Mouse (Mus musculus) stomach, embryonic 14.5 days (tissue): Measurements from ENCODE around the gene Gna12. TPM values are rescaled to one million over a fixed set of nuclear protein-coding genes. Genes with fewer than 3 reads are reported as not detected.
A peak's percentile ranks its signal among the peaks of the same experiment; 100 is the strongest.

ENCODE experiments used
- ATAC-seq: fragments of 200-750 bp; cut with Nextera tagmentation; 2 replicates; pipeline ENCODE4 v1.8.0; 2017; ENCODE audit warnings: low read depth, moderate TSS enrichment; ENCODE audit not compliant: insufficient number of reproducible peaks, insufficient read depth, low FRiP score
- H3K27ac ChIP-seq: fragments of 300-500 bp; sonication (generic); 2 replicates; pipeline ENCODE4 v1.5.1; 2014; ENCODE audit warnings: mild to moderate bottlenecking, low read length, moderate library complexity, mixed read lengths
- H3K27me3 ChIP-seq: fragments of 300-500 bp; sonication (generic); 2 replicates; pipeline ENCODE4 v1.6.1; 2014; ENCODE audit warnings: low read length, control low read depth, mixed read lengths; ENCODE audit not compliant: control insufficient read depth, insufficient read depth
- H3K36me3 ChIP-seq: fragments of 300-500 bp; sonication (generic); 2 replicates; pipeline ENCODE4 v1.6.1; 2014; ENCODE audit warnings: mild to moderate bottlenecking, control low read depth, low read length, moderate library complexity, mixed read lengths; ENCODE audit not compliant: control insufficient read depth, insufficient read depth
- H3K4me1 ChIP-seq: fragments of 300-500 bp; sonication (generic); 2 replicates; pipeline ENCODE4 v1.6.1; 2014; ENCODE audit warnings: low read length, control low read depth, mixed read lengths; ENCODE audit not compliant: control insufficient read depth, insufficient read depth
- H3K4me2 ChIP-seq: fragments of 300-500 bp; sonication (generic); replicated peaks from 2 replicates; pipeline ENCODE4 v1.6.1; 2014; ENCODE audit warnings: low read depth, low read length, control low read depth
- H3K4me3 ChIP-seq: fragments of 300-500 bp; sonication (generic); 2 replicates; pipeline ENCODE4 v1.5.1; 2014; ENCODE audit warnings: low read depth, low read length, control low read depth
- H3K9ac ChIP-seq: fragments of 300-500 bp; sonication (generic); replicated peaks from 2 replicates; pipeline ENCODE4 v1.6.1; 2014; ENCODE audit warnings: low read depth, mild to moderate bottlenecking, control low read depth, low read length, moderate library complexity, mixed read lengths
- H3K9me3 ChIP-seq: fragments of 300-500 bp; sonication (generic); 2 replicates; pipeline ENCODE4 v1.6.1; 2016; ENCODE audit warnings: low read depth, low read length, control low read depth; ENCODE audit not compliant: control insufficient read depth
- WGBS: fragments of 180-500 bp; shearing (Covaris S2); extraction: QIAGEN DNeasy Blood & Tissue Kit; methylation state at CpG from one replicate; pipeline ENCODE4 v1.1.7; 2014; 5-methylcytosine and 5-hydroxymethylcytosine counted together
- polyA plus RNA-seq: library from polyadenylated mRNA; unstranded; fragments of >200 nt; fragmentation: Nextera tagmentation; extraction: Ambion mirVana; gene quantifications from 2 replicates; pipeline ENCODE4 v1.2.1, GENCODE M21; 2014

The Gna12 gene
- polyA plus RNA-seq, 1 experiment from 2014 or later, result 17.2 TPM

GRCm38 (mm10) chr5:140831064-140831431, 817 bp upstream of the Gna12 start:
- ATAC-seq, result no peak
- H3K27ac ChIP-seq, result no peak overlapping the region

GRCm38 (mm10) chr5:140829911-140830294, 328 bp downstream of the Gna12 start:
- H3K27ac ChIP-seq, result peak overlapping the region; percentile 52; the same call in 1 of the 2 replicates
- H3K9me3 ChIP-seq, result no peaks in the 10 kb centered on the region
- H3K4me3 ChIP-seq, result peak overlapping the region; percentile 79
- WGBS, result under 1% methylated on average over 58 of the region's 58 CpGs
- ATAC-seq, result 0 out of 2 replicates have a peak, but pooled peaks have one; percentile 8
- peak overlapping the region; percentile 84 for H3K4me2 ChIP-seq
- H3K36me3 ChIP-seq, result no peaks in the 10 kb centered on the region
- H3K9ac ChIP-seq, result peak overlapping the region; percentile 82
- H3K4me1 ChIP-seq, result peaks cover 12% of the 10 kb centered on the region
- no peaks in the 10 kb centered on the region for H3K27me3 ChIP-seq

More at GRCm38 (mm10) chr5:140831064-140831431, 817 bp upstream of the Gna12 start:
- peak overlapping the region; percentile 38; the same call in 1 of the 2 replicates for H3K4me2 ChIP-seq
- no peak overlapping the region for H3K4me3 ChIP-seq
- H3K4me1 ChIP-seq, result peaks cover 12% of the 10 kb centered on the region
- H3K27me3 ChIP-seq, result no peaks in the 10 kb centered on the region
- no peak overlapping the region for H3K9ac ChIP-seq
- 81% methylated on average over 8 of the region's 8 CpGs for whole genome bisulfite sequencing
- H3K36me3 ChIP-seq, result no peaks in the 10 kb centered on the region
- H3K9me3 ChIP-seq, result no peaks in the 10 kb centered on the region

- H3K4me1 ChIP-seq, result peaks cover 12% of the 10 kb centered on the region
- no peak overlapping the region for H3K27ac ChIP-seq
- ATAC-seq, result no peak; the same call in 1 of the 2 replicates
These were observed 935 bp downstream of the Gna12 start for GRCm38 (mm10) chr5:140829081-140829910.

GRCm38 (mm10) chr5:140828363-140828762, 1.9 kb downstream of the Gna12 start:
- H3K27me3 ChIP-seq, result no peaks in the 10 kb centered on the region
- H3K36me3 ChIP-seq, result no peaks in the 10 kb centered on the region
- H3K4me1 ChIP-seq, result peaks cover 14% of the 10 kb centered on the region
- H3K9me3 ChIP-seq, result no peaks in the 10 kb centered on the region
- H3K27ac ChIP-seq, result peak overlapping the region; percentile 41; the same call in 1 of the 2 replicates
- H3K4me2 ChIP-seq, result peak overlapping the region; percentile 84
- H3K9ac ChIP-seq, result no peak overlapping the region
- 49% methylated on average over 2 of the region's 2 CpGs for WGBS
- ATAC-seq, result no peak
- peak overlapping the region; percentile 8 for H3K4me3 ChIP-seq

More at GRCm38 (mm10) chr5:140829081-140829910, 935 bp downstream of the Gna12 start:
- H3K9ac ChIP-seq, result peak overlapping the region; percentile 82
- no peaks in the 10 kb centered on the region for H3K9me3 ChIP-seq
- H3K36me3 ChIP-seq, result no peaks in the 10 kb centered on the region
- peak overlapping the region; percentile 84 for H3K4me2 ChIP-seq
- H3K27me3 ChIP-seq, result no peaks in the 10 kb centered on the region
- peak overlapping the region; percentile 79 for H3K4me3 ChIP-seq
- WGBS, result 34% methylated on average over 18 of the region's 18 CpGs

DNA sequence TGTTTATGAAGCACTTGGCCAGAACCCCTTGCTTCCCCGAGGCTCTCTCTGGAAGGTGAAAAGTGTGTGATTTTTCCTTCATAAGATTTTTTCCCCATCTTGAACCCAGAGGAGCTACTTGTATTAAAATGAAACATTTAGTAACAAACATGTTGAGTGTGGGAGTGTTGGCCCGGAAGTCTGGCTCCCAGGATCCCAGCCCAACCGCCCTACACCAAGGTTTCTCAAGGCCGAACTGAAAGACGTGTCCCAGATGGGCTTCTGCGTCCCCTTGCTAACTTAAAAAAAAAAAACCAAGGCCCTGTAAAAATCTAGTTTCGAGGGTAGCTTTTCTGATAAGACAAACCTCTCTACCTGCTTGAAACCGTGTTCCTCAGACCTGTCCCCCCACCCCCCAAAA, 2.3 kb downstream of the Gna12 start:
- H3K27ac ChIP-seq, result peak overlapping the region; percentile 41; the same call in 1 of the 2 replicates
- no peak overlapping the region for H3K9ac ChIP-seq
- no peaks in the 10 kb centered on the region for H3K27me3 ChIP-seq
- ATAC-seq, result no peak
- peaks cover 16% of the 10 kb centered on the region for H3K4me1 ChIP-seq
- no peaks in the 10 kb centered on the region for H3K9me3 ChIP-seq
- WGBS, result 33% methylated on average over 8 of the region's 8 CpGs
- peak overlapping the region; percentile 84 for H3K4me2 ChIP-seq
- H3K36me3 ChIP-seq, result no peaks in the 10 kb centered on the region
- peak overlapping the region; percentile 8; the same call in 1 of the 2 replicates for H3K4me3 ChIP-seq

DNA sequence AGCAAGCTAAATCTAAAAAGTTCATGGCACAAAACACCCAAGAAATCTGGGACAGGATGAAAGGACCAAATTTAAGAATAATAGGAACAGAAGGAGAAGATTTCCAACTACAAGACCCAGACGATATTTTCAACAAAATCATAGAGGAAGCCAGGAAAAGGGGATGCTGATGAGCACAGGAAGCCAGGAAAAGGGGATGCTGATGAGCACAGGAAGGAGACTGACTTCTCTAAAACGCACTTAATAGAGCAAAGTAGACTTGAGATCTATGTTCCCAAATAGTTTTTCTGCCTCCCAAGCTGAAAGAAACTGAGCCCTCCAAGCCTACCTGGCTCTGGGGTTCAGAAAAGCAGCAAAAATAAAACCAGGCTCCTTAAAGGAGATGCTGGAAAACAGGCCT, 2.8 kb downstream of the Gna12 start:
- Histone ChIP-seq H3K4me1 (peaks cover 16% of the 10 kb centered on the region), H3K27ac (0 out of 2 replicates have a peak overlapping the region, but pooled peaks have one; percentile 2), H3K4me2 (peak overlapping the region; percentile 84), H3K4me3 (no peak overlapping the region), H3K9ac (no peak overlapping the region), H3K27me3 (no peaks in the 10 kb centered on the region), H3K9me3 (no peaks in the 10 kb centered on the region), H3K36me3 (no peaks in the 10 kb centered on the region)
- 48% methylated on average over 2 of the region's 2 CpGs for WGBS
- no peak for ATAC-seq

GRCm38 (mm10) chr5:140826796-140827195, 3.4 kb downstream of the Gna12 start:
- WGBS, result 55% methylated on average over 1 of the region's 1 CpGs
- H3K27me3 ChIP-seq, result no peaks in the 10 kb centered on the region
- no peaks in the 10 kb centered on the region for H3K36me3 ChIP-seq
- H3K4me2 ChIP-seq, result no peak overlapping the region
- ATAC-seq, result no peak
- 0 out of 2 replicates have a peak overlapping the region, but pooled peaks have one; percentile 11 for H3K27ac ChIP-seq
- H3K9me3 ChIP-seq, result no peaks in the 10 kb centered on the region
- no peak overlapping the region for H3K9ac ChIP-seq
- no peak overlapping the region for H3K4me3 ChIP-seq
- H3K4me1 ChIP-seq, result peaks cover 16% of the 10 kb centered on the region

DNA sequence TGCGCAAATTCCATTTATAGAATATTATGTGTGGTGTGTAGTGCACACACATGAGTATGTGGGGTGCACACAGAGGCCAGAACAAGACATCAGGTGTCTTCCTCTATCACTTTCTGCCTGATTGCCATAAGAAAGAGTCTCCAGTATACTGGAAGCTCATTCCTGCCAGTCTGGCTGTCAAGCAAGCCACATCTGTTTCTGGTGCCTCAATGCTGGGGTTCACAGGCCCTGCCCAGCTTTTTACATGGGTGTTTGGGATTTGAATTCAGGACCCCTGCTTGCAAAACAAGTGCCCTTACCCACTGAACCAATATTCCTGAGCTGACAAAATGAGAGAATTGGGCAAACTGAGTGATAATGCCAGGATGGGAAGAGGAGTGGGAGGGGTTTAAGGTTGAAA, 4.1 kb downstream of the Gna12 start:
- no peak for ATAC-seq
- no peak overlapping the region for H3K27ac ChIP-seq
- no peak overlapping the region for H3K4me2 ChIP-seq
- no peaks in the 10 kb centered on the region for H3K9me3 ChIP-seq
- H3K36me3 ChIP-seq, result no peaks in the 10 kb centered on the region
- WGBS, result 100% methylated on average over 1 of the region's 1 CpGs
- no peak overlapping the region for H3K9ac ChIP-seq
- H3K4me1 ChIP-seq, result peaks cover 16% of the 10 kb centered on the region
- no peaks in the 10 kb centered on the region for H3K27me3 ChIP-seq
- H3K4me3 ChIP-seq, result no peak overlapping the region
